Mouse (Mus musculus) lung, postnatal 0 days (tissue): ENCODE measurements around the gene Fat3. TPM values are rescaled to one million over a fixed set of nuclear protein-coding genes. Genes with fewer than 3 reads are reported as not detected.
A peak's percentile ranks its signal among the peaks of the same experiment; 100 is the strongest.

Experiments used
- ATAC-seq: fragments of 200-750 bp; cut with Nextera tagmentation; 2 replicates; pipeline ENCODE4 v1.8.0; 2017; ENCODE audit warnings: moderate library complexity
- DNase-seq: peaks from one replicate; pipeline ENCODE4 v3.0.0-alpha.2; 2016; ENCODE audit warnings: low spot score
- H3K27ac ChIP-seq: fragments of 300-500 bp; sonication (generic); 2 replicates; pipeline ENCODE4 v1.5.1; 2014; ENCODE audit warnings: antibody characterized with exemption, mild to moderate bottlenecking, low read length, mixed read lengths
- H3K27me3 ChIP-seq: fragments of 300-500 bp; sonication (generic); replicated peaks from 2 replicates; pipeline ENCODE4 v1.6.1; 2014; ENCODE audit warnings: low read length, mixed read lengths; ENCODE audit not compliant: insufficient read depth
- H3K36me3 ChIP-seq: fragments of 300-500 bp; sonication (generic); 2 replicates; pipeline ENCODE4 v1.6.1; 2014; ENCODE audit warnings: low read length, mixed read lengths; ENCODE audit not compliant: insufficient read depth
- H3K4me1 ChIP-seq: fragments of 300-500 bp; sonication (generic); 2 replicates; pipeline ENCODE4 v1.6.1; 2014; ENCODE audit warnings: antibody characterized with exemption, low read depth, low read length, mixed read lengths; ENCODE audit not compliant: insufficient read depth
- H3K4me2 ChIP-seq: fragments of 300-500 bp; sonication (generic); replicated peaks from 2 replicates; pipeline ENCODE4 v1.6.1; 2014; ENCODE audit warnings: low read depth, mild to moderate bottlenecking, low read length, moderate library complexity, mixed read lengths
- H3K4me3 ChIP-seq: fragments of 300-500 bp; sonication (generic); 2 replicates; pipeline ENCODE4 v1.5.1; 2014; ENCODE audit warnings: low read depth, low read length
- H3K9ac ChIP-seq: fragments of 300-500 bp; sonication (generic); replicated peaks from 2 replicates; pipeline ENCODE4 v1.6.1; 2014; ENCODE audit warnings: low read depth, mild to moderate bottlenecking
- H3K9me3 ChIP-seq: fragments of 300-500 bp; sonication (generic); 2 replicates; pipeline ENCODE4 v1.6.1; 2016; ENCODE audit warnings: low read length, mixed read lengths
- CTCF ChIP-seq: IDR thresholded peaks from 2 replicates; pipeline ENCODE4 v1.5.1; 2016; ENCODE audit warnings: antibody characterized with exemption, mild to moderate bottlenecking
- EP300 ChIP-seq: IDR thresholded peaks from 2 replicates; pipeline ENCODE4 v1.6.1; 2016; ENCODE audit warnings: antibody characterized with exemption, mild to moderate bottlenecking, control low read depth
- WGBS: fragments of 180-500 bp; shearing (Covaris S2); extraction: QIAGEN DNeasy Blood & Tissue Kit; methylation state at CpG from one replicate; pipeline ENCODE4 v1.1.7; 2014; 5-methylcytosine and 5-hydroxymethylcytosine counted together
- polyA plus RNA-seq: library from polyadenylated mRNA; unstranded; fragments of >200 nt; fragmentation: Nextera tagmentation; extraction: Ambion mirVana; gene quantifications from 2 replicates; pipeline ENCODE4 v1.2.1, GENCODE M21; 2015

The Fat3 gene
- polyA plus RNA-seq, 1 experiment from 2014 or later = 0.78 TPM

GRCm38 (mm10) chr9:15874506-15875160 lies 626.5 kb downstream of the Fat3 start, which contains the start of gene Mtnr1b:
TSS of gene Mtnr1b (minus strand) at chr9:15874556.
- no peak for DNase-seq
- Histone ChIP-seq H3K4me3 (no peak within 1 kb of the TSS), H3K4me1 (no peaks in the 10 kb centered on the region), H3K4me2 (no peak within 1 kb of the TSS), H3K27ac (no peak within 1 kb of the TSS), H3K9ac (no peak within 1 kb of the TSS), H3K27me3 (no peaks in the 10 kb centered on the region), H3K36me3 (no peaks in the 10 kb centered on the region), H3K9me3 (no peaks in the 10 kb centered on the region)
- TF ChIP-seq EP300 = no peak
- ATAC-seq = no peak
- WGBS = 50% methylated on average over 19 of the region's 19 CpGs

GRCm38 (mm10) chr9:15870013-15870412 lies 631.1 kb downstream of the Fat3 start:
- Histone ChIP-seq H3K9me3 (no peaks in the 10 kb centered on the region), H3K9ac (no peak overlapping the region), H3K27me3 (no peaks in the 10 kb centered on the region), H3K36me3 (no peaks in the 10 kb centered on the region), H3K4me3 (no peak overlapping the region), H3K27ac (no peak overlapping the region), H3K4me1 (no peaks in the 10 kb centered on the region), H3K4me2 (no peak overlapping the region)
- peak; percentile 48 for ATAC-seq
- WGBS = 17% methylated on average over 4 of the region's 4 CpGs
- no peak for TF ChIP-seq EP300
- TF ChIP-seq CTCF = no peak
- peak; percentile 22 for DNase-seq

GRCm38 (mm10) chr9:15869456-15869855 lies 631.6 kb downstream of the Fat3 start:
- Histone ChIP-seq H3K27me3 (no peaks in the 10 kb centered on the region), H3K4me2 (no peak overlapping the region), H3K9me3 (no peaks in the 10 kb centered on the region), H3K9ac (no peak overlapping the region), H3K4me1 (no peaks in the 10 kb centered on the region), H3K27ac (no peak overlapping the region), H3K4me3 (no peak overlapping the region), H3K36me3 (no peaks in the 10 kb centered on the region)
- no peak for ATAC-seq
- TF ChIP-seq CTCF (no peak), EP300 (no peak)
- DNase-seq = no peak
- WGBS = 59% methylated on average over 4 of the region's 4 CpGs

- H3K9me3 ChIP-seq = no peaks in the 10 kb centered on the region
- H3K4me2 ChIP-seq = no peak overlapping the region
- no peaks in the 10 kb centered on the region for H3K4me1 ChIP-seq
- no peak overlapping the region for H3K4me3 ChIP-seq
- H3K9ac ChIP-seq = no peak overlapping the region
- TF ChIP-seq CTCF (no peak), EP300 (no peak)
- no peaks in the 10 kb centered on the region for H3K27me3 ChIP-seq
- DNase-seq (no peak), ATAC-seq (no peak)
- WGBS = 68% methylated on average over 10 of the region's 10 CpGs
- no peak overlapping the region for H3K27ac ChIP-seq
- no peaks in the 10 kb centered on the region for H3K36me3 ChIP-seq
Measured at GRCm38 (mm10) chr9:15866280-15867072, 634.6 kb downstream of the Fat3 start.

- DNase-seq = no peak
- no peak for ATAC-seq
- WGBS = 61% methylated on average over 5 of the region's 5 CpGs
Measured at GRCm38 (mm10) chr9:15861402-15861801, 639.7 kb downstream of the Fat3 start.

More at GRCm38 (mm10) chr9:15861402-15861801, 639.7 kb downstream of the Fat3 start:
- Histone ChIP-seq H3K9ac (no peak overlapping the region), H3K27me3 (no peaks in the 10 kb centered on the region), H3K36me3 (no peaks in the 10 kb centered on the region), H3K4me3 (no peak overlapping the region), H3K9me3 (no peaks in the 10 kb centered on the region), H3K4me2 (no peak overlapping the region), H3K4me1 (no peaks in the 10 kb centered on the region), H3K27ac (no peak overlapping the region)
- TF ChIP-seq EP300 = no peak
- TF ChIP-seq CTCF = no peak
